Mouse (Mus musculus): ENCODE measurements around the gene Olfr600.
"Not testable (repeated sequence)": the region's sequence is repeated elsewhere in the genome, so short reads cannot be mapped to it uniquely, and the experiment has no call there.

Olfr600 gene

DNA sequence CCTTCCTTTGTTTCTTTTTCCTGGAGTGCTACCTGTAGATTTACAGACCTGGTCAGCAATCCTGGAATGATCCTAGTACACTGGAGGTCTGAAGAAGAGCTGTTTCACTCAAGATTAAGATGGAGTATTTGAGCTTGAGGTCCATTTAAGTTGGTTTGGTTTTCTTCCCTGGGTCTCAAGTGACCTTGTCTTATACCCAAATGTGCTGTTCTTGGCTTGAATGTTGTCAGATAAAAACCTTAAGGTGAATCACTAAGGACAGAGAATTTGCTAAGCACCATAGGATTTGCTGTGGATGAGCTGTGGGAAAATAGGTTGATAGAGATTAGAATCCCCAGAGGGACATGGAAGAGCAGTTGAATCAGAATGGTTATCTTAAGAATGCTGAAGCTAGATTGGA is at the start of gene Olfr600:
Gene Olfr600 (minus strand): TSS at position 101 of the 400 bp plus-strand sequence.
- DNase-seq (ENCODE audit: low spot score): no peak

GRCm38 (mm10) chr7:103398981-103399380 is 49.5 kb upstream of the Olfr600 start:
- DNase-seq (ENCODE audit: low spot score): no peak

- DNase-seq (ENCODE audit: low spot score): no peak
These were observed 48.3 kb upstream of the Olfr600 start for GRCm38 (mm10) chr7:103397758-103398157.

DNA sequence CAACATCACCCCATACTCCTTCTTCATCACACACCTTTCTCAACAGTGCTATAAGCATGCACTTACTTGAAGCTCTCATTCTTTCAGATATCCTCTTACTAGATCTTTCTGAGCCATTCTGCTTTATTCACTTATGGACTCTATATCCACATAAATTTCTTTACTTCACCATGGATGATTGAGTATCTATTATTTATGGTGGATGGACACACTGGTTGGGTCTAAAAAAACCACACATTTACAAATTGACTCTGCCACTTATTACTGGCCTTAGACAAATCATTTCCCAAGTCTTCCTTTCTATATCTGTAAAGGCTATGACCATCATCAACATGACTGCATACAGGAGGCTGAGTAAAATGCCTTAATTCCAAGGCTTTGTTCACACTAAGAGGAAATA is 36.6 kb upstream of the Olfr600 start, which contains the start of gene Olfr603:
Gene Olfr603 (minus strand): TSS at position 101 of the 400 bp plus-strand sequence.
- no peak for DNase-seq (ENCODE audit: low spot score)

- no peak for DNase-seq (ENCODE audit: low spot score)
These were observed 13.1 kb upstream of the Olfr600 start, which contains the start of gene Olfr601 for GRCm38 (mm10) chr7:103362555-103362954. Olfr601 (minus strand) TSS chr7:103362655.

DNA sequence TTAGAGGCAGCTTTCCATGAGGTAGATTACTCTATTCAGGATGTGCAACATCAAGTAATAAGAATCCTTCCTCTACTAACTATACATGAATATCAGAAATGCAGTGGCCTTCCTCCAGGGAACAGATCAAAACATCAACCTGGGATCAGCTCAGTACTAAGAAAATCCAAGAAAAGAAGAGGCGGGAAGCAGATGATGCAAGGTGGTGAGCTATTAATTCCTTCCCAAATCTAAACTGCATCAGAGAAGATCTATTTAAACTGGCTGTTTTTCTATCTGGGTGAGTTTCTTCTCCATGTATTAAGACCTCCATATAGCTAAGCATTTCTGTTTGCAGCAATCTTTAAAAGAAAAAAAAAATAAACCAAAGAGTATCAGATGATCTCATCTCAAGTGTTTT is 13.9 kb downstream of the Olfr600 start, which contains the start of gene Olfr599:
Gene Olfr599 (plus strand): TSS at position 301 of the 400 bp plus-strand sequence.
- no peak for DNase-seq (ENCODE audit: low spot score)

GRCm38 (mm10) chr7:103323268-103323667 is 26.2 kb downstream of the Olfr600 start, which contains the start of gene Olfr598:
Olfr598 (plus strand) TSS chr7:103323568.
- no peak for DNase-seq (ENCODE audit: low spot score)

GRCm38 (mm10) chr7:103316015-103316414 is 33.5 kb downstream of the Olfr600 start, which contains the start of gene Olfr597:
Olfr597 (plus strand) TSS chr7:103316315.
- not testable (repeated sequence) for DNase-seq (ENCODE audit: low spot score)

- DNase-seq (ENCODE audit: low spot score): not testable (repeated sequence)
These were observed 44.1 kb downstream of the Olfr600 start, which contains the start of gene Olfr596 for GRCm38 (mm10) chr7:103305348-103305747. Olfr596 (plus strand) TSS chr7:103305648.
